Mouse (Mus musculus) cerebellum, adult 11 months (tissue): Measurements from ENCODE around the gene Inpp5f.
"Not testable (repeated sequence)": the region's sequence is repeated elsewhere in the genome, so short reads cannot be mapped to it uniquely, and the experiment has no call there.

Experiments
- DNase-seq: peaks from one replicate; pipeline ENCODE4 v3.0.0; 2022

The Inpp5f gene

DNA sequence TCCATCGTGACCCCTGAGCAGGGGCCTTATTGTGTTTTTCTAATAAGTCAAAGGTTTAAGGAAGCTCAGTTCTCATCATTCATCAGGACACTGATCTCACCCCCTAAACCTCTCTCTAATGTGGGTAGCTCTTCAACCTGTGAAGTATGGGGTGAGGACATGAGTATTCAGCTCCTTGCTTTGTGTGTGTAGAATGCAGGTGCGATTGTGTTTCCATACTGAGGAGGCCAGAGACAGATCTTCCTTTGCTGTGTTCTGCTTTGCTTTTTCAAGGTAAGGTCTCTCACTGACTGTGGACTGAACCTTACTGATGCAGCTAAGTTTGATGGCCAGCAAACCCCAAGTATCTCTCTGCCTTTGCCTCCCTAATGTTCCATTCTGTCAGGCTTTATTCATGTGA is 14.9 kb upstream of the Inpp5f start:
- DNase-seq = no peak

DNA sequence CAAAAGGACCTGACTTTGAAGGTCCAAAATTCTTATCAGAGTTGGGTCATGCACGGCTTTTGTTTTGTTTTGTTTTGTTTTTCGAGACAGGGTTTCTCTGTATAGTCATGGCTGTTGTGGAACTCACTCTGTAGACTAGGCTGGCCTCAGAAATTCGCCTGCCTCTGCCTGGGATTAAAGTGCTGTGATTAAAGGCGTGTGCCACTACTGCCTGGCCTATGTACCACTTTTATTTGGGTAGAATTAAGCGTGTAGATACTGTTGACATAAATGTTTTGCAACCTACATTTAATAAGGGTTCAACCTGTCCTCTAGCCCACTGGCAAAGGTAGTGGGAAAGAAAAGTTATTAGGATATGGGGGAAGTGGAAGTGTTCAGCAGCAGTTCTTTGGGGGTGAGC is 12.1 kb upstream of the Inpp5f start:
- no peak for DNase-seq

DNA sequence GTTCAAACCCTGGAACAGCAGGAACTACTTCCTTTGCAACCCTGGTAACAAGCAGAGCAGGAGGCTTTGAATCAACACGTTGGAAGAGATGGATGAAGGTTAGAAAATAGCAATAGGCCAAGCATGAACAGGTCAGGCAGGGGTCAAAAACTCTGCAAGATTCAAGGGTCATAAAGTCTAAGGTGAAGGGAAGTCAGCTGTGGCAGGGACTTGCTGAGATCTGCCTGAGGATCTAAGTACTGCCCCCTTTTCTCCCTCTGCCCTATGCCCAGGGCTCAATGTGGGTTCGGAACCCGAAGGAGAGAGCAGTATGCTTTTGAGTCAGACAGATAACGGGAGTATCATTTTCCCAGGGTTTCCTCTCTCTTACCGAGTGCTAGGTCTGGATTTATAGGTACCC is 9.3 kb upstream of the Inpp5f start:
- DNase-seq = no peak

DNA sequence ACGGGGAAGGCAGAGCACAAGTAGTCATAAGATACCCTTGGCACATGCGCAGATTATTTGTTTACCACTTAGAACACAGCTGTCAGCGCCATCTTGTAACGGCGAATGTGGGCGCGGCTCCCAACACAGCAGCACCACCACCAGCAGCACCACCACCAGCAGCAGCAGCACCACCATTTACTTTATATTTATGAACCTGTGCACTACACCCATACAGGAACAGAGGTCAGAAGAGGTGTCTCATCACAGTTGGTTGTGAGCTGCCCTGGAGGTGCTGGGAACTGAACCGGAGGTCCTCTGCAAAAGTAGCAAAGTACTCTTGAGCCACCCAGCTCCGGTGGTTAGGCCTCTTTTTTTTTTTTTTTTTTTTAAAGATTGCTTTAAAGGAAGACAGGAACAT is 1.2 kb upstream of the Inpp5f start:
- DNase-seq = not testable (repeated sequence)

DNA sequence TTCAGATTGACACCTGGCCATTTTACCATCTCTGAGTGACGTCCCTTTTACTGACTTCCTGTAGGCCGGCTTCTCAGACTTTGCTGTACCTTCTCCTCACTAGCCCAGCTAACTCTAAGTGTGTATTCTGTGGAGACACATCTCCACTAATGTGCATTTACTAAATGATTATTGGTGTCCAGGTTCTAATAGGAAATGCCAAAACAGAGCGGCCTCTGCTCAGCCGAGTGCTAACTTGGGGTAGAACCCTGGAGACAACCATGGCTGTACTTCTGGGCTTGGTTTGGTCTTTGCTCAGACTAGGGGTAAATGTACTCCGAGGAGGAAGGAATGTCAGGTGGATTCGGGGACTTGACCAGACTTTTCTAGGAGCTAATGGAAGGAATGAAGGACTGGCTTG is 638 bp upstream of the Inpp5f start:
- DNase-seq = no peak

DNA sequence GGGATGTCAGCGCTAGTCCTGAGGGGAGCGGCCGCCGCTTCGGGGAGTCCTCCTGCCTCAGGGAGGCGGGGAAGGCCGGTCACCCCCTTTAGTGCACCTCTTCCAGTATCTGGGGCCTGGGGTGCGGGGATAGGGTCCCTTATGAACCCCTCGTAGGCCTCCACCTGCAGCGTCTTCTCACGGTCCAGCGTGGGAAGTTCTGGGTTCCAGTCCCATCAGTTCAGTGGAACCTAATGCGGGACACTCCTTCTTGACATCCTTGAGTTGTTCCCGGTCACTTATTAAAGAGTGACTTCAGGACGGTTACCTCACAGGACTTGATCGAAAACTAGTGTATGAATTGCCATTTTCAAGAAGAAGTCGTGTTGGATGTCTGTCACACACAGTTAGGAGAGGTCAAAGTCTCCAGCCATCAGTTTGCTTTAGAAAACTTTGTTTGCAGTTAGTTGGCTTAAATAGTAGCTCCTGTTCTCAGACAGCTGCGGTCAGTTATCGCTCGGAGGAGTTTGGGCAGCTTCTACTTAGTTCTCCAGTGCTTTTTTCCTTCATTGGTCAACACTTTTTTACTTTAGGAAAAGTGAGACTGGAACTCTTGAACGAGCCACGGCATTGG is 777 bp downstream of the Inpp5f start:
- no peak for DNase-seq

DNA sequence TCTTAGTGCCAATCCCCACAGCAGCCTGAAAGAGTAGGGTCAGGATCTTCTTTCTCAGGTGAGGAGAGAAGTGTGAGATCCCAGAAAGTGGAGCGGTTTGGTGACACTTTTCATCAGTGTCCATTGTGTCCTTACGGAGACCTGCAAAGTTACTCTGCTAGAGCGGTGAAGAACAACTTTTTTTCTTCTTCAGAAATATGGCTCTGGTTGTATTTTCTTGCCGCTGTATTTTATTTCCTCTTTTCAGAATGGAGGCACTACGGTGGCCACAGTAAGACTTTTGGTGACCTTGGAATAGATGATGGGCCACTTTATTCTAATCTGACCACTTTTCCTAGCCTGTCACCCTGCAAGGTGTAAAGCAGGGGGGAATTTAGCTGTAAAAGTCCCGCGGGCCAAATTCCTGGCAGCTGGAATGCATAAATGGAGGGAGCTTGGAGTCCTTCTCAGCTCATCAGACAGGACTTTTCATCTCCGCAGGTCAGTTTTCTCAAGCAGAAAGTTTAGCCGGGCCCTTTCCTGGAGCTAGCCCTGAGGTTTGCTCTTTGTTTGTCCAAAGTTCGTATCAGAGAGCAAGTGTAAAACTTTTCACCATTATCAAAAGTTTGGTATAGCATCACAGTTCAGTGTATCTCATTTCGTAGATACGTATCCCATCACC is 1.5 kb downstream of the Inpp5f start:
- no peak for DNase-seq

DNA sequence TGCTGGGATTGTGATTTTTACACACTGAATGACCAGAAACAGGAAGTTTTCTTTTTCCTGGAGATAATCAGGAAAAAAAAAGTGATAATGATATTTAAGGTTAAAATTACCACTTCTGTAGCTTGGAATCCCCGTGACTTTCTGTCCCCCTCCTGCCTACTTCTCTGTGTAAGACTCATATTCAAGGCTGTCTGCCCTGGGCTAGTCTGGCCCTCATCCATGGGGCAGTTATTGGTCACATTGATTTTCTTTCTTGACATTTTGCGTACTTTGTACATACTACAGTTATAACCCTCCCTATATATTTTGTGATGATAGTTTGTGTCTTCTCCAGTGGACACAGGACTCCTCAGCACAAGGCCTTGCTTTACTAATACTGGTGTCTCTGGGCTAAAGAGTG is 2.5 kb downstream of the Inpp5f start:
- no peak for DNase-seq

DNA sequence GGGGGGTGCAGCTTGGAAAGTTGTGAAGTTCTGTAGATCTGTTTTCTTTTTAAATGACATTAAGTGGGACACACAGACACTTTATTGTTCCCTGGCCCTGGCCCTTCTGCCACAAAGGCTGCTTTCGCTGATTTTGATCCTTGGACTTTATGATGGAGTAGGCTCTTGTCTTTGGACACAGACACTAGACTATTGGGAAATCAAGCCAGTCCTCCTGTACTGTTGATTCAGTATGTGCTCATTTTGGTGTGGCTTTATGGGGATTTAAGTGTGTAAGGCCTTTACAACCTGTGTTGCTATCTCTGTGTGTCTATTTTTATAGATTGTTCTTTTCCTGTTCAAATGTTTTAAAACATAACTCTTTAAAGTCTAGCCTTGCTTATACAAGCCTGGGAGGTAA is 6.5 kb downstream of the Inpp5f start:
- no peak for DNase-seq

DNA sequence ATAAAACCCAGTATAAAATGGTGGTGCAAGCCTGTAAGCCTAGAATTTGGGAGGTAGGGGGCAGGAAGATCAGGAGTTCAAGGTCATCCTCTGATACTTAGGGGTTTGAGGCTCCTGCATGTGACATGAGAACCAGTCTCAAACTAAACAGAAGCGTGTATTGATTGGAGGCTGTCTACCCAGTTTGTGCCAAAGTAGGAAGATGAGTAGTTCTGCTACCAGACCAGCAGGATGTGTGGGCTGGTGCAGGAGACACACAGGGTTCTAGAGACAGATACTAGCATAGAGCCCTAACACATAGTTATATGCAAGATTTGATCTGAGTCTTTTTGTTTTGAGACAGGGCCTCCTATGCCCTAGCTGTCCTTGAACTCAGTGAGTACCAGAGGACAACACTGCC is 9.1 kb downstream of the Inpp5f start:
- no peak for DNase-seq

DNA sequence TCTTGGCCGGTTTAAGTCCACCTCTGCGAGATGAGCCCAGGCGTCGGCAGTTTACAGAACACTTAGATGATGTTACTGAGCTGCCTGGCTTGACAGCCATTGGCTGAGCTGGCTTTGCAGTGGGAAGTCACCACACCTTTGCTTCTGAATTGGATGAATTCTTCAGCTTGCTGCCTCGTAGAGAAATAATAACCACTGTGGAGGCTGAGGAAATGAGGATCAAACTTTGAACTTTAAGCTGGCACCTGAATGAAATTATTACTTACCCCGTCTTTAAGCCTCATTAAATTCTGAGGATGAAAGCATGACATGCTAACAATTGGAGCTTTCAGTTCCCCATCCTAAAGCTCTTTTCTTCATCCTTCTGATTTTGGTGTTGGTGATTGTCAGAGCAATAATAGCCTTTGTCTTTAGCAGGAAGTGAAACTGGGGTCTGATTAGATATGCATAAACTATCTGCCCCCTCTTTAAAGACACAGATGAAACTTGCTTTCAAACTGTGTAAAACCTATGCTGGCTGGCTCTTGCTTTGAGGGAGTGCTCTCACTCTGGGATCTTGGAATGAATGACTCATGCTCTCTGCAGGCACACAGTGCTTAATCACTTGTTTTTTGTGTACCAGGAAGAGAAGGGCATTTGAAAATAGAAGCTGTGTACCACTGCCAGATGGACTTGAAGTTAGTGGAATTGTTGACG is 11.3 kb downstream of the Inpp5f start:
- DNase-seq = peak; percentile 41

DNA sequence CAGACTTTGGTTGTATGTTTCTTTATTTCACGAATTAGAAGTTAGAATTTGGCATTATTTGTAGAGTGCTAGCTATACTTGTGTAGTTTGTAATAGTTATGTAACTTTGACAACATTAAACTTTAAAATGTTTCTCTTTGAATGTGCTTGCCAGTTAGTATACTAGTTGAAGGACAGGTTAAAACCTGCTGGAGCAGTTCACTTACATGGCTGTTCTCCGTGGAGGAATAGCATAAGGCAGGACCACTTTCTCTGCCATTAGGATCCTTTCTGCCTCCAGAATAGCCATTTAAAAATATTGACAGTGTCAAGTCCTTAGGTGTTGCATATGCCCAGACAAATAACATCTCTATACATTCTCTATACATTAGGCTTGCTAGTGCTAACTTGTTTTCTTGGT is 11.9 kb downstream of the Inpp5f start:
- no peak for DNase-seq

DNA sequence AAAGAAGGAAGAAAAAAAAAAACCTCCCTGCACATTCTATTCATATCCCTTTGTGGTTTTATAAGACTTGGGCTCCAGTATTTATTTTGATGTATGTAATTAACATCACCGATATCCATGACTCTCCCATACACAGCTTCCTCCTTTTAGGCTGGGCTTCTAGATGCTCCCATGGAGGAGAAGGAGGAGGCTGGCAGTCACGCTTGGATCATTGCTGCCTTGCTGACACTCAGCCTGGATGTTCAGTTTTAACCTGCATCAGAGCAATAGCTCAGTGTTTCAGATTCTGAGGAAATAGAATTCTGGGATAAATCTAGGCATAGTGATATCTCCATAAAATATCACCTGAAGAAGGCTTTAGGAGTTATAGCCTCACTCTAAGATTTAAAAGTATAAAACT is 14.3 kb downstream of the Inpp5f start:
- DNase-seq = no peak

DNA sequence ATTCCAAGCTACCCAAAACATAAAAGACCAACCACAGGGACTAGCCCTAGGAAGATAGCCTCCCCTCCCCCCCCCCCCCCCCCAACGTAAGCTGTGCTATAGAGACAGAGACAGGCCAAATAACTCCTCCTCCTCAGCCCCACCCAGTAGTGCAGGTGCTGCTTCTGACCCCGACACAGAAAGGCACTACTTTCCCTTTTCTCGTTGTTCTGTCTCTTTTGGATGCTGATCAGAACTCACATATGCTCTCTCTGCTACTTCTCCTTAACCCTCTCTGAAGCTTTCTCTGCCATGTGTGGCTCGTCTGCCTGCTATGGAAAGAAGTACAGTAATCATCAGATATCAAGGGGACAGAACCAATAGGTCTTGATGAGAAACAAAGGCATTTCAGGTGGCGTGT is 15.5 kb downstream of the Inpp5f start:
- DNase-seq = no peak

DNA sequence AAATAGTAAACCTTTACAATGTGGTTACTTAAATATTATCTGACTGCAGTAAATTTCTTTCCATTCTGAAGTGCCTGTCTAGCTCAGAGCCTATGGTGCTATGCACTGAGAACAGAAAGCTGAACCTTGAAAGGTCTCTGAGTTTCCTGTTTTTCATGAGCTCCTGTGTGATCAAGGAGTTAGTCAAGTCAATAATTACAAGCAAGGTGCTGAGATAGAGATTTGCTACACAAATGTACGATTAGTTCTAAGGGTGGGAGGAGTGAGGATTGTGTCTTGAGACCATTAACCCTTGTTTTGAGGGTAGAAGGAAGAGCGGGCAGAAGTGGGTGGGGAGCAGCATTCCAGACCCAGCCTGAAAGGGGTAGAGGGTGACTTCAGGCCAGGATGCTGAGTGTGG is 16.1 kb downstream of the Inpp5f start:
- no peak for DNase-seq

DNA sequence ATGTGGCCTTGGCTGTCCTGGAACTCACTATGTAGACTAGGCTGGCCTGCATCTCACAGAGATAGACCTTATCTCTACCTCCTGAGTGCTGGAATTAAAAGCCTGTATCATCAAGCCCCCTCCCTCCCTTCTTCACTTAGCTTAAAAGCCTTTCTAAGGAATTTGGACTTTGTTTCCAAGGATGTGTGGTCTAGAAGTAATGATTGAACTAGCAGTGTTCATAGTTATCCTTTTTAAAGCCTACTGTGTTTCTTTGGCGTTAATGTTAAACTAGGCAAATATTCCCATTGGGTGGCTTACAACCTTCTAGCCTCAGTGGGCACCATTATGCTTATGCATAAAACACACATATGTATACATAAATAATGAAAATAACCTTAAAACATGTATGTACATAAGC is 16.6 kb downstream of the Inpp5f start:
- DNase-seq = no peak

DNA sequence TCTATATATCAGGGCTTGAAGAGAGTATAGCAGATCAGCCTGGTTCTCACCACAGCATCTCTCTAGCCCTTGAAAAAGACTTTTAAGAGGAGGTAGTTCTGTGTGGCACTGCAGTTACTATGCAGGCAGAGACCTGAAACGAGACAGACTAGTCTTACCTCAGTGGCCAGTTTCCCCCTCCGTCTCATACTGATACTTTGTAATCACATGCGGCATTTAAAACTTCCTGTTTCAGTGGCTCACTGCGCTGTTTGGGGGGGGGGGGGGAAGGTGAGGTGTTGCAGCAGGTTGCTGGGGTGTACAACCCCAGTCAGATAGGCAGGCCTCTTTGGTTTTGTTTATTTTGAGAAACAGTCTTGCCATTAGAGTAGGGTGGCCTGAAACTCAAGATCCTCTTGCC is 22.0 kb downstream of the Inpp5f start:
- no peak for DNase-seq

DNA sequence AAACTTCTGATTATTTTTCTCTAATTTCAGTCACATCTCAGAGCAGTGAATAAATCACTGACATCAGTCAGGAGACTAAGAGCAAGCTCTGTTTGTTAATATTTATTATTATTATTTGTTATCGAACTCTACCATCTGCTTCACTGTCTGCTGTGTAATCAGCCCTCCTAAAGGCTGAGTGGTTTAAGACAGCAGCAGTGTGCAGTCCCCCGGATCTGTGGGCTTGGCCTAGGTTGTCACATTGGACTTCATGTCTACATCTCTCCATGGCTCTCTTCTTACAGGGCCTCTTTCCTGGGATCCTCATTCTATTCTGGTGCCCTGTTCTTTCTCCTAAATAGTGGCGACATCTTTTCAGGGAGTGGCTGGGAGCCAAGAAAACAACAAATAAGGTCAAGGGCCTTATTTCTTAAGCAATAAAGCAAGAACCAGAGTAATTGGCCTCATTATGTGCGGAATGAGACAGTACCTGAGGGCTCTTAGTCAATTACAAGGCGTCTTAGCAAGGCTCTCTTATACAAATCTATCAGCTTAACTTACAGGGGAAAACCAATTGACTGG is 28.9 kb downstream of the Inpp5f start:
- DNase-seq = no peak

DNA sequence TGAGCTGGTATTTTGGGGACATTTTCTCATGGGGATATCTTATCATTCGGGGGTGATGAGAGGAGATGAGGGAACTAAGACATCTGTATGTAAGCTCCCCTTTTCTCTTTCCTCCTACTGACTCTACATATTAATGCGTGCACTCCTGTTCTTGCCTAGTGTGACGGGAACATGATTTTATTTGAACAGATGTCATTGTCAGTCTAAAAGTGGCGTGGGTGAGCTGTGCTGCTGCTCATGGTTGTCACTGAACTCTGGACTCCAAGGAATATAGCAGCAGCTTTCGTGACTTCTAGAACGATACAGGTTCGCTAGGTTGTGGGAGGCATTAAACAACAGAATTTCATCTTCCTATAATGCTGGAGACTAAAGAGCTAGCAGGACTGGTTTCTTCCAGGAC is 30.4 kb downstream of the Inpp5f start:
- no peak for DNase-seq

DNA sequence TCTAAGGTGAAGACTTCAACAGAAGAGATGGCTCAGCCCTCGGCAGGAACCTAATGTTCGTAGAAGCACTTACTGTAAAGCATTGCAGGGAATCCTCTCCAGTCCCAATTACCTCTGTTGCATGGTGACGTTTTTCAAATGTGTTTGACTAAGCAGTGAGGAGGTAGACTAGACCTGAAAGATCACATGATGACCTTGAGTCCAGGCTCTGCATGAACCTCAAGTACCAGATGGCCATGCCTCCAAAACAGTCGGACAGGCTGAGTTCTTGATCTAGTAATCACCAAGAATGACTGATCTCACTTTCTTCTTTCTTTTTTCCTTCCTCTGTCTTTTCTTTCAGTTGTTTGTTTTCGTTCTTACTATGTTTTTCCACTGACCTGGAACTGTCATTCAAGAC is 31.3 kb downstream of the Inpp5f start:
- DNase-seq = peak; percentile 42

DNA sequence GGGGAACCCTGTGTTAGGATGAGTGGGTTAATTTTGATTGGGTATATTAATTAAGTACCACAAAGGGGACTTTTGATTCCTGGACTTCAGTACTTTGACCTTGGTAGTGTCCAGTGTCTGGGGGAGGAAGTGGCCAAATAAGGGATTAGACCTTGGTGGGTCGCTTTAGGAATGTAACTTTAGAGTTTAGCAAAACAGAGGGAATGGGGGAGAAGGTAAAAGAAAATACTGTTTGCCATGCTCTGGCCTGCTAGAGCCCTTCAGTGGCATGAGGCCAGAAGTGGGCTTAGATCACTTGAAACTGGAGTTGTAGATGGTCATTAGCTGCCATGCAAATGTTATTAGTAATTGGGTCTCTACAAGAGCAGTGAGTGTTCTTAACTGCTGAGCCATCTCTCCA is 45.8 kb downstream of the Inpp5f start:
- no peak for DNase-seq

DNA sequence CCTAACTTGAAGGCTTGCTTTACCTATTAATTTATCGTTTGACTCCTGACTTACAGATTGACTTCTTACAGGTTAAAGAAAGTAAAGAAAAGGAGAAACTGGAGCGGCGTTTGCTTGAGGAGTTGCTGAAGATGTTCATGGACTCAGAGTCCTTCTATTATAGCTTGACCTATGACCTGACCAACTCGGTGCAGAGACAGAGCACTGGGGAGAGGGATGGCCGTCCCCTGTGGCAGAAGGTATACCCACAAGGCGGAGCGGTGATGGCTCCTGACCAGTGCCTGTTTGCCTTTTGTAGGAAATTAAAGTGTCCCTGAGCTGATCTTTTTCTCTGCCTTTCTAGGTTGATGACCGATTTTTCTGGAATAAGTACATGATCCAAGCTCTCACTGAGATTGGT is 52.8 kb downstream of the Inpp5f start:
- DNase-seq = no peak

DNA sequence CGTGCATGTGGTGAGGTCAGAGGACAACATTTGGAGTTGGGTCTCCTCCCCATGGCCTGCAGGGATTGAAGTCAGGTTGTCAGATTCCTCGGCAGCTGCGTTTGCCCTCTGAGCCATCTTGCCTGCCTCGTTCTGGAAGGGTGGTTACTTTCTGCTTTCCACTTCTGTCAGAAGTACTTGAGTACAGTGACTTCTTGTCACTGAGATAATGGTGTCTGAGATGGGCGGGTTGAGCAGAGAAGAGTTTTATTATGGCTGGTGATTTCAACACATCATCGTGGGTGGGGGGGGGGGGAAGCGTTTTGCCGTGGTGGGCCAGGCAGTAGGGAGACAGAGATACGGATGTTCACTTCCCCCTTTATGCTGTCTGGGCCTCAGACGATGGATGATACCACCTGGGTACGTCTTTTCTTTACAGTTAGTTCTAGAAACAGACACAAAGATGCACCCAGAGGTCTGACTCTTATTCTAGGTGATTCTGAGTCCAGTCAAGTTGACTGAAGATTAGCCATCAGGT is 53.8 kb downstream of the Inpp5f start:
- DNase-seq = no peak

DNA sequence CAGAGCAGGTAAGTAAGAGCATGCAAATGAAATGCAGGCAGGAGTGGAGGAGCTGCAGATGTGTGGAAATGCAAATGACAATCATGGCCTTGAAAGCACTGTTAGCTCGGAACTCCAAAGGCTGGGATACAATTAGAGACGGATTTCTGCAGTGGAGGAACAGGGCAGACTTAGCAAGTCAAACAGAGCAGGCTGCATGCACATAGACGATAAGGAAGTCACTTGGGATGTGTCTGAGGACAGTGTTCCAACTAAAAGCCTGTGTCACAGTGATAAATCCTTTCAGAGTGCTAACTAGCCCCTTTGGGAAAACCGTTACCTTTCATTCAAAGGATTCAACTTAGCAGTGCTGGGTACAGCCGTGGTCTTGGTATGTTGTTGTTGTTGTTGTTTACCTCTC is 56.7 kb downstream of the Inpp5f start:
- no peak for DNase-seq
